ENCODE assay signal across 8 mouse cellular contexts in the genomic region with DNA sequence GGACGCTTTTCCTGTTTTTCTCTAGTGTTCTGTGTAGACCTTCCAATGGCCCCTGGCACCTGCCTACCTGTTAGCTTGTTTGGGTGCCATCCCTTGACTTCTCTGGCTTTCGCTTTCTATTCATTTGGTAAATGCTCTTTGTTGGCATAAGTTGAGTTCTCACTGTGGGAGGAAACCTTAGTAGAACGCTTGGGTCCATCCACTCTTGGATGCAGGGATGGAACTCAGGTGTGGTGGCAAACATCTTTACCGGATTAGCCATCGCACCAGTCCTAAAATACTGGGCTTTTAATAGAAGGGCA. TPM values are rescaled to one million over a fixed set of nuclear protein-coding genes. Genes with fewer than 3 reads are reported as not detected.
DNase-seq lines count a peak whose midpoint lies in the region; ATAC-seq and TF ChIP-seq lines count a peak whose summit lies in the region.

No protein-coding gene starts in this region.

- no peak for TF ChIP-seq CTCF in forebrain, postnatal 0 days (IDR thresholded peaks at IDR 0.05; ENCODE audit: low read depth)

- H3K4me3 ChIP-seq in heart, embryonic 14.5 days (ENCODE audit: control insufficient read depth in 1 of 2, insufficient read depth in 1 of 2, low read depth in 1 of 2, low read length in 2 of 2) = peak overlapping the region; percentile 78 to 99
- H3K4me3 ChIP-seq in ES-E14 (ENCODE audit: insufficient read depth in 1 of 2, low read depth in 1 of 2, low read length in 2 of 2, poor library complexity in 1 of 2, severe bottlenecking in 1 of 2) = peak overlapping the region; percentile 77 to 93
- H3K4me3 ChIP-seq in forebrain, postnatal 0 days (ENCODE audit: low read depth, low read length) = peak overlapping the region; percentile 76

- no peak for DNase-seq in heart, adult 8-10 months (ENCODE audit: low spot score)
- no peak for DNase-seq in ES-E14 (ENCODE audit: low read depth, low spot score)
- no peak for DNase-seq in forebrain, postnatal 0 days
- DNase-seq in layer of hippocampus, postnatal 14 days (ENCODE audit: low spot score in 2 of 2) = no peak
- DNase-seq in cerebellum, adult 9-10 months = no peak
- DNase-seq in frontal cortex, postnatal 14 days (ENCODE audit: low spot score in 2 of 2) = no peak

- H3K4me2 ChIP-seq in heart, embryonic 14.5 days (ENCODE audit: low read length) = peak overlapping the region; percentile 97
- H3K4me2 ChIP-seq in forebrain, postnatal 0 days (ENCODE audit: low read depth) = peak overlapping the region; percentile 94

- no peaks in the 10 kb centered on the region for H3K27me3 ChIP-seq in heart, embryonic 14.5 days (ENCODE audit: control insufficient read depth, insufficient read depth, low read length)
- H3K27me3 ChIP-seq in forebrain, postnatal 0 days (ENCODE audit: insufficient read depth, low read length) = no peaks in the 10 kb centered on the region

- peaks cover 2 to 12% of the 10 kb centered on the region in 2 experiments; a peak in 3 of 4 replicates for H3K4me1 ChIP-seq in heart, embryonic 14.5 days (ENCODE audit: control insufficient read depth in 2 of 2, insufficient read depth in 2 of 2, low read length in 2 of 2)
- H3K4me1 ChIP-seq in ES-E14 (ENCODE audit: control insufficient read depth in 2 of 2, insufficient read depth in 2 of 2, low read length in 2 of 2, poor library complexity in 1 of 2) = peaks cover 2 to 3% of the 10 kb centered on the region in 2 experiments; a peak in 1 of 4 replicates
- H3K4me1 ChIP-seq in forebrain, postnatal 0 days (ENCODE audit: insufficient read depth) = peaks cover 3% of the 10 kb centered on the region

- H3K9ac ChIP-seq in heart, embryonic 14.5 days (ENCODE audit: low read length) = peak overlapping the region; percentile 96
- peak overlapping the region; percentile 89 for H3K9ac ChIP-seq in ES-E14 (ENCODE audit: insufficient read depth, low read depth, low read length, poor library complexity, severe bottlenecking)
- H3K9ac ChIP-seq in forebrain, postnatal 0 days = peak overlapping the region; percentile 83

- H3K9me3 ChIP-seq in heart, embryonic 14.5 days (ENCODE audit: control insufficient read depth, low read length) = no peaks in the 10 kb centered on the region
- H3K9me3 ChIP-seq in ES-E14 (ENCODE audit: control insufficient read depth, insufficient read depth, low read depth, low read length) = no peaks in the 10 kb centered on the region
- H3K9me3 ChIP-seq in forebrain, postnatal 0 days (ENCODE audit: low read length) = no peaks in the 10 kb centered on the region

- 6% methylated on average over 5 of the region's 5 CpGs for WGBS in heart, embryonic 14.5 days
- 4% methylated on average over 5 of the region's 5 CpGs for WGBS in forebrain, postnatal 0 days

- H3K36me3 ChIP-seq in heart, embryonic 14.5 days (ENCODE audit: control insufficient read depth, insufficient read depth, low read length) = peaks cover 29% of the 10 kb centered on the region
- peaks cover 12% of the 10 kb centered on the region for H3K36me3 ChIP-seq in ES-E14 (ENCODE audit: control insufficient read depth, insufficient read depth, low read length, poor library complexity, severe bottlenecking)
- H3K36me3 ChIP-seq in forebrain, postnatal 0 days (ENCODE audit: insufficient read depth) = peaks cover 12% of the 10 kb centered on the region

- ATAC-seq in heart, embryonic 14.5 days (ENCODE audit: insufficient number of reproducible peaks, insufficient read depth, low FRiP score, low read depth) = no peak
- no peak for ATAC-seq in forebrain, postnatal 0 days
- peak; percentile 22 for ATAC-seq in megakaryocyte progenitor cell, adult 5-6 weeks (replicated peaks; ENCODE audit: poor library complexity)

- in situ Hi-C loops in ES-E14 (cut with MboI; ENCODE audit: low sequenced_read_pairs in 2 of 2, unreplicated experiment in 2 of 2) = no loop called here

- no peak overlapping the region for H3K27ac ChIP-seq in heart, embryonic 14.5 days (replicated peaks in 1 of 2; ENCODE audit: control insufficient read depth in 1 of 2, insufficient read depth in 1 of 2, low read depth in 2 of 2, low read length in 2 of 2)
- no peak overlapping the region for H3K27ac ChIP-seq in ES-E14 (ENCODE audit: insufficient read depth, low read depth, low read length, poor library complexity, severe bottlenecking)
- no peak overlapping the region for H3K27ac ChIP-seq in forebrain, postnatal 0 days (ENCODE audit: low read depth, low read length)

TF ChIP-seq in ES-E14, 5 proteins besides CTCF, POLR2A, EP300 and RAD21:
- no peak for TF ChIP-seq MAFK (IDR thresholded peaks at IDR 0.05; ENCODE audit: insufficient read depth, low read depth, low read length)
- no peak for TF ChIP-seq HCFC1 (IDR thresholded peaks at IDR 0.05; ENCODE audit: borderline replicate concordance, insufficient read depth, low read length)
- no peak for TF ChIP-seq ZC3H11A (IDR thresholded peaks at IDR 0.05; ENCODE audit: borderline replicate concordance, low read depth, low read length)
- no peak for TF ChIP-seq ZNF384 (IDR thresholded peaks at IDR 0.05; ENCODE audit: low read depth, low read length)
- no peak for TF ChIP-seq CHD2 (IDR thresholded peaks at IDR 0.05; ENCODE audit: low read depth, low read length)

RNA-seq across cellular contexts. Expression of gene Med28, which starts 0.7 kb away (rescaled TPM):
- 175 and 193 TPM in 2 replicates for polyA plus RNA-seq in heart, embryonic 14.5 days (2014; fragmentation: Nextera tagmentation; extraction: Ambion mirVana)
- total RNA-seq in heart, adult 8-10 months (2022) = 10 to 100 TPM; 57.0 to 63.5 (median 57.4) TPM
- total RNA-seq in ES-E14 (2012; rRNA removed) = 110 and 122 TPM in 2 replicates
- total RNA-seq in forebrain, postnatal 0 days (2014; rRNA removed) = 65.0 and 86.6 TPM in 2 replicates
- 277 and 325 TPM in 2 replicates for polyA plus RNA-seq in forebrain, postnatal 0 days (2015; fragmentation: Nextera tagmentation; extraction: Ambion mirVana)
- 100 and 109 TPM in 2 replicates for total RNA-seq in megakaryocyte progenitor cell, adult 5-6 weeks (2015)
- total RNA-seq in megakaryocyte progenitor cell, adult 5-6 weeks (2017) = 41.2 and 49.0 TPM in 2 replicates
- 10 to 100 TPM; 75.4 to 82.8 TPM for total RNA-seq in layer of hippocampus, postnatal 14 days (2021)

RNA-seq across cellular contexts. Expression of gene Lap3, which starts 27.6 kb away (rescaled TPM):
- polyA plus RNA-seq in heart, embryonic 14.5 days (2014; fragmentation: Nextera tagmentation; extraction: Ambion mirVana) = 70.5 and 70.6 TPM in 2 replicates
- 100 to 1,000 TPM; 103 to 108 (median 108) TPM for total RNA-seq in heart, adult 8-10 months (2022)
- 178 and 192 TPM in 2 replicates for total RNA-seq in ES-E14 (2012; rRNA removed)
- 29.9 and 30.1 TPM in 2 replicates for total RNA-seq in forebrain, postnatal 0 days (2014; rRNA removed)
- polyA plus RNA-seq in forebrain, postnatal 0 days (2015; fragmentation: Nextera tagmentation; extraction: Ambion mirVana) = 34.2 and 35.8 TPM in 2 replicates
- total RNA-seq in megakaryocyte progenitor cell, adult 5-6 weeks (2015) = 56.3 and 61.9 TPM in 2 replicates
- total RNA-seq in megakaryocyte progenitor cell, adult 5-6 weeks (2017) = 57.5 and 63.4 TPM in 2 replicates
- 10 to 100 TPM; 45.8 to 51.5 TPM for total RNA-seq in layer of hippocampus, postnatal 14 days (2021)
